Mouse (Mus musculus) mammary gland, adult 2 months (tissue): ENCODE data around the gene Rpp25l. TPM values are rescaled to one million over a fixed set of nuclear protein-coding genes. Genes with fewer than 3 reads are reported as not detected.

Source experiments
- polyA plus RNA-seq: library from polyadenylated mRNA; depleted of rRNA; stranded (reverse); fragments of >200 nt; gene quantifications from 2 replicates; pipeline ENCODE4 v1.2.3, GENCODE M21; 2012; ENCODE audit warnings: low replicate concordance; rRNA removed

Gene Rpp25l
- 42.2 and 67.4 TPM in 2 replicates for polyA plus RNA-seq

DNA sequence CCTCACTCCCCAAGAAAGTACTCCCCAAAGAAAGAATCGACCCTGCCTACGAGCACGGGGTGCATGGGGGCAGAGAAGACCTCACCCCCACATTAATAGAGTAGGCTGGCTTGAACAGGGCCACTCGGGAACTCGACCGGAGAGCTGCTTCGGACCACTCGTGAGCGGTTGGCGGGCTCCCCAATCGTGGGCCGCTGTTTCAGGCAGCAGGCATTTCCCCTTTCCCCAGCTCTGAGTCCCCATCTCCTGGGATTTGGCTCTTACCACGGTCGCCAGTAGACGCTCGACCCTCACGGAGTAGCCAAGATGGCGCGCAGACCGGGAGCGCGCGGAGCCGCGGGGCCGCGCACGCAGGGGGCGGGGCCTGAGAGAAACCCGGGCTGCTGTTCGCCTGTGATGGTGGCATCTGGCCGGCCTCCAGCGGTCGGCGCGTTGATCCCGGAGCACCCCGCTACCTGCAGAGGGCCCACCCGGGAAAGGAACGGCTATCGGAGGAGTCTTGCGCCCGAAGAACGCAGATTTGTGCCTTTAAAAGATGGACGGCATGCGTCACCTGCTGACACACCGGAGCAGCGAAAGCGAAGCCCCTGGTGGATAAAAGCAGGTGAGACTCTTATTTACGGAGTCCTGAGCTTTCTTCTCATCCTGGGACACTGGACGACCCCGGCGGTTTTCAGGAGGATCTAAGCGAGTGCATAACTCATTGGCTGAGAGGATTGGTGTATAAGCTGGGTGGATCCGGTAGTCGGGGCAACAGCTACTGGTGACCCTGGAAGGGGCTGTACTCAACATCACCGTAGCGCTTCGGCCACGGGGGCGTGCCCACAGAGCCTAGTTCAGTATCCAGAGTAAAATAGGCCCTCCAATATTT lies at the start of gene Rpp25l:
Rpp25l (minus strand) TSS at position 338 of the 871 bp plus-strand sequence.

DNA sequence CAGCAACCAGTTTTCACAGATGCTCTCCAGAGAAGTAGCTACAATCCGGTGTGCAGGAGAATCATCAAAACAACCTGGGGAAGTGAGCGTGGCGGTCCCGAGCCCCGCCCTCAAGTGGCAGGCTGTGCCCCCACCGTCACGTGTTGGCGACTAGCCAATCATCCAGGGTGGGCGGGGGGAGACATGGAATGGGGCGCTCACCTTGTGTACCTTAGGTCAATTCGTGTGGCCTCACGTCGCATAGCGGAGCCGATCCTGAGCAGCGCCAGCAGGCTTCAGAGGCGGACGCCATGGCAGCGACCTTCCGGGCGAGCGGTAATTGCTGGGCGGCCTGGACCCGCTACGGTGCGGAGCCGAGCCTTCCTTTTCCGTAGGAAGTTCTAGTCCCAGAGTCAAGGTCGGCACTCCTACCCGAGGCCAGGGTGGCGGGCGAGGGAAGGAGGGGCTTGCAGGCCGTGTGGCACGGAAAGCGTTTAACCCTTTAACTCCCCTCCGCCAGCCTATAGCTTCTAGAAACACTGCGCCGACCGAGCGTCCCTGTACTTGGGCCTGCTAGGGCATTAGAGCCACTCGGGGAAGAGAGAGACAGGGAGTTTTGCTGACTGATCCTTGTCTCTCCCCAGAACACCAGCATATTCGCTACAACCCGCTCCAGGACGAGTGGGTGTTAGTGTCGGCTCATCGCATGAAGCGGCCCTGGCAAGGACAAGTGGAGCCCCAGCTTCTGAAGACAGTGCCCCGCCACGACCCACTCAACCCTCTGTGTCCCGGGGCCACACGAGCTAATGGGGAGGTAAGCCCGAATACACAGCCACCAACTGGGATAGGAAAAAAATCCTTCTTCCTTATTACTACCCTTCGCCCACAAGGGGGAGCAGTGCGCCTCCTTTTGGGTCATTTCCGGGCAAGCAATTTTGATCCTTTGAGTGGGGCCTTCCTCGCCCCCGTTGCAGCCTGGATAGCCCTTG lies 42.3 kb upstream of the Rpp25l start, which contains the start of gene Sigmar1:
Sigmar1 (minus strand) TSS at position 820 of the 968 bp plus-strand sequence.

DNA sequence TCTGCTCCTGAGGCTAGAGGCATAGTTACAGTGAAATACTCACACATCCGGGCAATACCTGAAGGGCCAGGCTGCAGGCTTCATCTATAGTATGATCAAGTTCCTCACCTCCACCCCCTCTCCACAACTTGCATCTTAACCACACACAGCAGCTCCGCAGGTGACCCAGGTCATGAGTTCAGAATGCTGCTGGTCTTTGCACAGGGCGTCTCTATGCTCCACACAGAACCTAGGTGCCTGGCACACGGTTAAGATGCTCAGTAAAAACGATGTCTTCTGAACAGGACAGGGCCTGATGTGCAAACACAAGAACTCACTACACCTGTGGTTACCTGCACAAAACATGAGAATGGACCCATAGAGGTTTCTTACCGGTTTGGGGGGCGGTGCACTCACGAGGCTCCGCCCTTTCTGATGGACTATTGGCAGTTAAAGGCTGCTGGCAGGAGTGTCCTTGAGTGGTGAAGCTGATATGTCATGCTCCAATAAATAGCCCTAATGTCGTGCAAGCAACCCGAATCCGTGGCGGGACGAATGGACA lies 41.5 kb upstream of the Rpp25l start, which contains the start of gene Galt:
Galt (plus strand) TSS at position 432 of the 541 bp plus-strand sequence.

GRCm38 (mm10) chr4:41731052-41731765 lies 17.9 kb upstream of the Rpp25l start, which contains the start of gene Arid3c:
Arid3c (minus strand) TSS chr4:41731142.

GRCm38 (mm10) chr4:41722918-41723351 lies 9.6 kb upstream of the Rpp25l start, which contains the start of gene Dctn3:
Dctn3 (minus strand) TSS chr4:41723170.

DNA sequence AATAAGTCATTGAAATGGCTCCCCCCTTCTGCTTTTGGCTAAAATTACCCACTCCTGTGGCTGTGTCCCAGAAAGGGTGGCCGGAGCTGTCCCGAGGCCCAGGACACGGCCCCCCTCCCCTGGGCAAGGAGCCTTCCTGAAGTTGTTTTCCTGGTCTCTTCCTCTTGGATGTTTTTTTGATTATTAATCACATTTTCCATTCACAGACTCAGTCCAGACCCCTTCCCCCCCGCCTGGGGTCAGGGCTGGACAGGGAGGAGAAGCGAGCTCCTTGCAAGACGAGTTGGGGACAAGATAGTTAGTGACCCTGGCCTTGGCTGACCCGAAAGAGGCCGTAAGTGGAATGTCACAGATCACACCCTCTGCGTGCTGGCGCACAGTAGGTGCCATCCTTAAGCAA lies 13.6 kb downstream of the Rpp25l start, which contains the start of gene Il11ra1:
Il11ra1 (plus strand) TSS at position 207 of the 400 bp plus-strand sequence.

GRCm38 (mm10) chr4:41696930-41697841 lies 16.1 kb downstream of the Rpp25l start, which contains the start of gene Cntfr:
Cntfr (minus strand) TSS chr4:41697089.

Other genes starting within 250 kb of the Rpp25l start
- 0.57 and 0.96 TPM in 2 replicates for gene Kif24, start 248.6 kb downstream of the Rpp25l start, polyA plus RNA-seq
- gene Nudt2, start 248.4 kb downstream of the Rpp25l start, polyA plus RNA-seq = 7.7 and 16.9 TPM in 2 replicates
- 27.6 and 30.7 TPM in 2 replicates for gene AI464131, start 210.5 kb downstream of the Rpp25l start, polyA plus RNA-seq
- gene 1110017D15Rik, start 196.2 kb downstream of the Rpp25l start, polyA plus RNA-seq = 0.11 and 0.49 TPM in 2 replicates
- 20.6 and 53.7 TPM in 2 replicates for gene Fam219a, start 144.0 kb downstream of the Rpp25l start, polyA plus RNA-seq
- 13.4 and 15.1 TPM in 2 replicates for gene Dnaic1, start 143.8 kb downstream of the Rpp25l start, polyA plus RNA-seq
- 43.2 and 78.8 TPM in 2 replicates for gene Enho, start 73.2 kb downstream of the Rpp25l start, polyA plus RNA-seq
- gene Cntfr, start 16.4 kb downstream of the Rpp25l start, polyA plus RNA-seq = 15.1 and 23.7 TPM in 2 replicates
- 119 and 149 TPM in 2 replicates for gene Il11ra1, start 13.5 kb downstream of the Rpp25l start, polyA plus RNA-seq
- gene Dctn3, start 9.6 kb upstream of the Rpp25l start, polyA plus RNA-seq = 42.8 and 57.2 TPM in 2 replicates
- gene Arid3c, start 17.6 kb upstream of the Rpp25l start, polyA plus RNA-seq = not detected in 2 replicates
- gene Galt, start 41.7 kb upstream of the Rpp25l start, polyA plus RNA-seq = 84.5 and 103 TPM in 2 replicates
- gene Sigmar1, start 42.6 kb upstream of the Rpp25l start, polyA plus RNA-seq = 166 and 179 TPM in 2 replicates
- gene Ccl27a, start 60.7 kb upstream of the Rpp25l start, polyA plus RNA-seq = 59.3 and 76.6 TPM in 2 replicates
- gene Gm21541, start 190.1 kb upstream of the Rpp25l start, polyA plus RNA-seq = 6.3 and 8.0 TPM in 2 replicates
- gene Gm20878, start 228.0 kb upstream of the Rpp25l start, polyA plus RNA-seq = 1.9 and 4.2 TPM in 2 replicates